Mouse (Mus musculus) MEL (cell line): ENCODE results near the gene Srebf1.

ENCODE experiments used
- CHD1 ChIP-seq: IDR thresholded peaks from 2 replicates; pipeline ENCODE4 v1.6.1; 2012; ENCODE audit warnings: low read depth, mild to moderate bottlenecking, inconsistent platforms, low read length, improper control_type of control experiment
- CTCF ChIP-seq, 3 experiments: IDR thresholded peaks in 2 of 3; conservative IDR thresholded peaks in 1 of 3; 2 replicates each; pipeline ENCODE4 v1.5.1; 2011 to 2012; ENCODE audit warnings: low read length in 3 of 3, low read depth in 2 of 3, mild to moderate bottlenecking in 2 of 3, improper control_type of control experiment in 1 of 3, inconsistent platforms in 1 of 3, mixed read lengths in 1 of 3, moderate library complexity in 1 of 3; ENCODE audit not compliant: control insufficient read depth in 1 of 3, insufficient read depth in 1 of 3, poor library complexity in 1 of 3, severe bottlenecking in 1 of 3
- GATA1 ChIP-seq: IDR thresholded peaks from 2 replicates; pipeline ENCODE4 v1.6.1; 2011; ENCODE audit warnings: low read depth, low read length, improper control_type of control experiment
- NELFE ChIP-seq: IDR thresholded peaks from 2 replicates; pipeline ENCODE4 v1.6.1; 2011; ENCODE audit warnings: low read depth, low read length, improper control_type of control experiment
- POLR2A ChIP-seq, 2 experiments: IDR thresholded peaks; 2 replicates each; pipeline ENCODE4 v1.6.1; 2011 to 2012; ENCODE audit warnings: low read length in 2 of 2, mild to moderate bottlenecking in 2 of 2, control low read depth in 1 of 2, improper control_type of control experiment in 1 of 2, low read depth in 1 of 2, moderate library complexity in 1 of 2; ENCODE audit not compliant: control insufficient read depth in 1 of 2, insufficient read depth in 1 of 2, poor library complexity in 1 of 2
- TAL1 ChIP-seq: IDR thresholded peaks from 2 replicates; pipeline ENCODE4 v1.6.1; 2012; ENCODE audit warnings: mild to moderate bottlenecking, inconsistent platforms, low read length, moderate library complexity, mixed read lengths
- USF1 ChIP-seq: IDR thresholded peaks from 2 replicates; pipeline ENCODE4 v1.6.1; 2014; ENCODE audit warnings: low read depth, mild to moderate bottlenecking, inconsistent platforms, low read length, improper control_type of control experiment, moderate library complexity

DNA sequence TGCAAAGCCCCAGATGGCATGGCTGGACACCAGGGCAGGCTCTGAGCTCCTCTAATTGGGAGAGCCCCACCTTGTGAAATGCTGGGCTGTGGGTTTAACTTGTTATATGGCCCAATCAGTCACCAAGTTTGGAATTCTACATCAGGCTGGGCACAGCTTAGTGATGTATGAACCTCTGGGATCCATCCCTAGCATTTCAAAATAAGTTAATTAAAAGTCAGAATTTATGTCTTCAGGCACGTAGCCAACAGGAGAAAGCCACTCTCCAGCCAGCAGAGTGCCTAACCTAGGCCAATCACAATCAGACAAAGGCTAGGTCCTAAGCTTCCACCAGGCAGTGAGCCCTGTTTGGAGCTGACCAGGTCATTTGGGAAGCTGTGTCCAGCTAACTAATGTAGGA, 5.7 kb downstream of the Srebf1 start:
- no peak for TF ChIP-seq GATA1
- TF ChIP-seq POLR2A (IDR thresholded peaks at IDR 0.05; ENCODE audit: control insufficient read depth in 1 of 2, insufficient read depth in 1 of 2, low read depth in 1 of 2, low read length in 2 of 2, poor library complexity in 1 of 2), result no peak
- no peak for TF ChIP-seq CTCF (IDR thresholded peaks at IDR 0.05 in 2 of 3, conservative IDR thresholded peaks at IDR 0.05 in 1 of 3; ENCODE audit: control insufficient read depth in 1 of 3, insufficient read depth in 1 of 3, low read depth in 2 of 3, low read length in 3 of 3, poor library complexity in 1 of 3, severe bottlenecking in 1 of 3)
- TF ChIP-seq CHD1, result no peak
- TF ChIP-seq USF1, result no peak
- TF ChIP-seq NELFE, result no peak
- TF ChIP-seq TAL1, result no peak
